Mouse (Mus musculus) midbrain, embryonic 12.5 days (tissue): ENCODE data around the gene Xdh. TPM values are rescaled to one million over a fixed set of nuclear protein-coding genes. Genes with fewer than 3 reads are reported as not detected.
"Not testable (repeated sequence)": the region's sequence is repeated elsewhere in the genome, so short reads cannot be mapped to it uniquely, and the experiment has no call there.

Experiments
- ATAC-seq: fragments of 200-750 bp; cut with Nextera tagmentation; 2 replicates; pipeline ENCODE4 v1.8.0; 2017; ENCODE audit warnings: low read depth, moderate TSS enrichment, moderate library complexity; ENCODE audit not compliant: low FRiP score
- H3K27ac ChIP-seq: fragments of 300-500 bp; sonication (generic); replicated peaks from 2 replicates; pipeline ENCODE4 v1.5.1; 2016; ENCODE audit warnings: mild to moderate bottlenecking
- H3K27me3 ChIP-seq: fragments of 300-500 bp; sonication (generic); 2 replicates; pipeline ENCODE4 v1.6.1; 2016; ENCODE audit warnings: mild to moderate bottlenecking
- H3K36me3 ChIP-seq: fragments of 300-500 bp; sonication (generic); 2 replicates; pipeline ENCODE4 v1.6.1; 2016
- H3K4me1 ChIP-seq: fragments of 300-500 bp; sonication (generic); 2 replicates; pipeline ENCODE4 v1.6.1; 2016
- H3K4me2 ChIP-seq: fragments of 300-500 bp; sonication (generic); replicated peaks from 2 replicates; pipeline ENCODE4 v1.6.1; 2016; ENCODE audit warnings: mild to moderate bottlenecking, moderate library complexity
- H3K4me3 ChIP-seq: fragments of 300-500 bp; sonication (generic); 2 replicates; pipeline ENCODE4 v1.5.1; 2016; ENCODE audit warnings: mild to moderate bottlenecking
- H3K9ac ChIP-seq: fragments of 300-500 bp; sonication (generic); replicated peaks from 2 replicates; pipeline ENCODE4 v1.6.1; 2016; ENCODE audit warnings: mild to moderate bottlenecking, moderate library complexity
- H3K9me3 ChIP-seq: fragments of 300-500 bp; sonication (generic); 2 replicates; pipeline ENCODE4 v1.6.1; 2016; ENCODE audit warnings: mild to moderate bottlenecking
- WGBS: fragments of 180-500 bp; shearing (Covaris S2); methylation state at CpG from one replicate; pipeline ENCODE4 v1.1.7; 2016; 5-methylcytosine and 5-hydroxymethylcytosine counted together
- polyA plus RNA-seq: library from polyadenylated mRNA; unstranded; fragments of >200 nt; fragmentation: Nextera tagmentation; extraction: Ambion mirVana; gene quantifications from 2 replicates; pipeline ENCODE4 v1.2.1, GENCODE M21; 2016

Gene Xdh
- polyA plus RNA-seq, 1 experiment from 2014 or later = 0.19 TPM

GRCm38 (mm10) chr17:73870956-73871605, 78.9 kb downstream of the Xdh start:
- Histone ChIP-seq H3K4me1 (no peaks in the 10 kb centered on the region), H3K27me3 (no peaks in the 10 kb centered on the region), H3K4me2 (no peak overlapping the region), H3K9ac (no peak overlapping the region), H3K27ac (no peak overlapping the region), H3K4me3 (no peak overlapping the region), H3K9me3 (no peaks in the 10 kb centered on the region), H3K36me3 (no peaks in the 10 kb centered on the region)
- WGBS = 94% methylated on average over 14 of the region's 14 CpGs
- ATAC-seq = no peak

- H3K9me3 ChIP-seq = no peaks in the 10 kb centered on the region
- no peak for ATAC-seq
- H3K4me1 ChIP-seq = no peaks in the 10 kb centered on the region
- 93% methylated on average over 9 of the region's 9 CpGs for WGBS
- H3K27me3 ChIP-seq = no peaks in the 10 kb centered on the region
- no peak overlapping the region for H3K4me3 ChIP-seq
- no peaks in the 10 kb centered on the region for H3K36me3 ChIP-seq
- H3K4me2 ChIP-seq = no peak overlapping the region
- no peak overlapping the region for H3K27ac ChIP-seq
- no peak overlapping the region for H3K9ac ChIP-seq
These were observed 80.8 kb downstream of the Xdh start for GRCm38 (mm10) chr17:73869008-73869685.

GRCm38 (mm10) chr17:73853717-73854116, 96.3 kb downstream of the Xdh start:
- ATAC-seq = no peak
- 54% methylated on average over 4 of the region's 4 CpGs for WGBS
- no peak overlapping the region for H3K4me3 ChIP-seq
- no peaks in the 10 kb centered on the region for H3K9me3 ChIP-seq
- no peaks in the 10 kb centered on the region for H3K27me3 ChIP-seq
- H3K4me2 ChIP-seq = no peak overlapping the region
- no peaks in the 10 kb centered on the region for H3K36me3 ChIP-seq
- H3K27ac ChIP-seq = no peak overlapping the region
- H3K4me1 ChIP-seq = no peaks in the 10 kb centered on the region
- H3K9ac ChIP-seq = no peak overlapping the region

- no peak overlapping the region for H3K4me2 ChIP-seq
- H3K9me3 ChIP-seq = no peaks in the 10 kb centered on the region
- no peak overlapping the region for H3K4me3 ChIP-seq
- H3K27ac ChIP-seq = no peak overlapping the region
- H3K27me3 ChIP-seq = no peaks in the 10 kb centered on the region
- ATAC-seq = no peak
- no peaks in the 10 kb centered on the region for H3K4me1 ChIP-seq
- WGBS = 87% methylated on average over 11 of the region's 11 CpGs
- H3K36me3 ChIP-seq = no peaks in the 10 kb centered on the region
- no peak overlapping the region for H3K9ac ChIP-seq
These were observed 97.0 kb downstream of the Xdh start for GRCm38 (mm10) chr17:73853041-73853440.

GRCm38 (mm10) chr17:73847399-73847798, 102.6 kb downstream of the Xdh start:
- WGBS = 85% methylated on average over 1 of the region's 1 CpGs
- H3K4me3 ChIP-seq = no peak overlapping the region

GRCm38 (mm10) chr17:73845632-73846031, 104.4 kb downstream of the Xdh start:
- Histone ChIP-seq H3K27ac (no peak overlapping the region), H3K4me3 (no peak overlapping the region), H3K9me3 (no peaks in the 10 kb centered on the region), H3K27me3 (no peaks in the 10 kb centered on the region), H3K4me1 (no peaks in the 10 kb centered on the region), H3K9ac (no peak overlapping the region), H3K4me2 (no peak overlapping the region), H3K36me3 (no peaks in the 10 kb centered on the region)
- ATAC-seq = no peak
- 85% methylated on average over 3 of the region's 3 CpGs for WGBS

More at GRCm38 (mm10) chr17:73847399-73847798, 102.6 kb downstream of the Xdh start:
- Histone ChIP-seq H3K4me2 (no peak overlapping the region), H3K9me3 (no peaks in the 10 kb centered on the region), H3K36me3 (no peaks in the 10 kb centered on the region), H3K9ac (no peak overlapping the region), H3K27ac (no peak overlapping the region), H3K27me3 (no peaks in the 10 kb centered on the region), H3K4me1 (no peaks in the 10 kb centered on the region)
- no peak for ATAC-seq

- H3K9me3 ChIP-seq = no peaks in the 10 kb centered on the region
- H3K27ac ChIP-seq = no peak overlapping the region
- no peak overlapping the region for H3K4me3 ChIP-seq
- H3K4me1 ChIP-seq = no peaks in the 10 kb centered on the region; the same call in 1 of the 2 replicates
- H3K4me2 ChIP-seq = no peak overlapping the region
- 100% methylated on average over 1 of the region's 1 CpGs for WGBS
- no peaks in the 10 kb centered on the region for H3K36me3 ChIP-seq
- ATAC-seq = no peak
- H3K9ac ChIP-seq = no peak overlapping the region
- H3K27me3 ChIP-seq = no peaks in the 10 kb centered on the region
These were observed 107.0 kb downstream of the Xdh start for GRCm38 (mm10) chr17:73842963-73843362.

GRCm38 (mm10) chr17:73839876-73840275, 110.1 kb downstream of the Xdh start:
- H3K9me3 ChIP-seq, H3K4me1 ChIP-seq, H3K27me3 ChIP-seq, H3K4me3 ChIP-seq, H3K9ac ChIP-seq, H3K36me3 ChIP-seq, H3K27ac ChIP-seq, ATAC-seq, H3K4me2 ChIP-seq: not testable (repeated sequence)
- WGBS = 53% methylated on average over 1 of the region's 1 CpGs

- H3K27me3 ChIP-seq = no peaks in the 10 kb centered on the region
- no peak for ATAC-seq
- 72% methylated on average over 3 of the region's 3 CpGs for WGBS
These were observed 110.7 kb downstream of the Xdh start for GRCm38 (mm10) chr17:73839086-73839835.

GRCm38 (mm10) chr17:73837244-73837643, 112.8 kb downstream of the Xdh start:
- Histone ChIP-seq H3K36me3 (no peaks in the 10 kb centered on the region), H3K4me2 (no peak overlapping the region), H3K9ac (no peak overlapping the region), H3K4me3 (no peak overlapping the region), H3K27me3 (no peaks in the 10 kb centered on the region), H3K27ac (no peak overlapping the region), H3K9me3 (no peaks in the 10 kb centered on the region), H3K4me1 (no peaks in the 10 kb centered on the region; the same call in 1 of the 2 replicates)
- WGBS = 86% methylated on average over 4 of the region's 4 CpGs
- ATAC-seq = no peak

More at GRCm38 (mm10) chr17:73839086-73839835, 110.7 kb downstream of the Xdh start:
- H3K9me3 ChIP-seq = no peaks in the 10 kb centered on the region
- H3K36me3 ChIP-seq = no peaks in the 10 kb centered on the region
- H3K27ac ChIP-seq = no peak overlapping the region
- no peak overlapping the region for H3K4me2 ChIP-seq
- H3K9ac ChIP-seq = no peak overlapping the region
- no peak overlapping the region for H3K4me3 ChIP-seq
- no peaks in the 10 kb centered on the region; the same call in 1 of the 2 replicates for H3K4me1 ChIP-seq

GRCm38 (mm10) chr17:73836601-73837000, 113.4 kb downstream of the Xdh start:
- Histone ChIP-seq H3K27ac (no peak overlapping the region), H3K4me3 (no peak overlapping the region), H3K27me3 (no peaks in the 10 kb centered on the region), H3K4me1 (no peaks in the 10 kb centered on the region; the same call in 1 of the 2 replicates), H3K9me3 (no peaks in the 10 kb centered on the region), H3K9ac (no peak overlapping the region), H3K4me2 (no peak overlapping the region), H3K36me3 (no peaks in the 10 kb centered on the region)
- ATAC-seq = no peak
- WGBS = 87% methylated on average over 3 of the region's 3 CpGs
